Mouse (Mus musculus): ENCODE data around the gene Gsap.

- TF ChIP-seq CTCF (IDR thresholded peaks at IDR 0.05; ENCODE audit: low read depth) (no peak), EP300 (optimal IDR thresholded peaks at IDR 0.05) (no peak)
Measured at GRCm38 (mm10) chr5:21295683-21296082, 109.6 kb downstream of the Gsap start.
